Mouse (Mus musculus): ENCODE data around the gene Gm6904.

DNA sequence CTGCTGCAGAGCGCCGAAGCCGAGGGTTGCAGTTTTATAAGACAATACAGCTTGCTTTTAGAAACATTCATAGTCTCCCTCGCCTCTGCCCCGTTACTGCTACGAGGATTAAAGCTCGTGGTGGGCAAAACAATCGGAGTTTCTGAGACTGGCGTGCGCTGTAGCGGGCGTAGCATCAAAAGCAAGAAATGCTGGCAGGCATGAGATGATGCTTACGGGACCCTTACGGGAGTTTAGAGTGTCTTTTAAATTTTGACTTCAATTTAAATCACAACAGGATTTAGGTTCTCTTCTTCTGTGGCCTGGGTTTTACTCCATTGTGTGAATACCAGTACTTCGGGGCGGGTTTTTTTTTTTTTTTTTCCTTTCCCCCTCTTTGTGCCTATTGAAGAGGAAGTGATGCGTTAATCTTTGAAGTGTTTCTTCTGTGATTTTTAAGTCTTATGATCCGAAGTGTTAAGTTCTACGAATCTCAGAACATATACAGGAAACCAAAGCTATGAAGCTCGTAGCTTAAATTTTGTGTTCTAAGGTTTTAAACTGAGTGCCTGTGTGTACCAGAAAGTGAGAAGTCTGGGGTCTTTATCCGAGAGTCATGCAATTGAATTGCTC is 58.3 kb downstream of the Gm6904 start:
- TF ChIP-seq CTCF (IDR thresholded peaks at IDR 0.05; ENCODE audit: extremely low read depth, insufficient read length, insufficient replicate concordance, low read depth, low read length) (no peak), POLR2A (IDR thresholded peaks at IDR 0.05; ENCODE audit: low read depth, low read length) (no peak)
